Mouse (Mus musculus) liver, postnatal 0 days (tissue): ENCODE data around the gene Ercc1.
A peak's percentile ranks its signal among the peaks of the same experiment; 100 is the strongest.

Experiments used
- CTCF ChIP-seq: sonication (generic); IDR thresholded peaks from 2 replicates; pipeline ENCODE4 v1.5.1; 2016; ENCODE audit warnings: antibody characterized with exemption, low read depth
- EP300 ChIP-seq: IDR thresholded peaks from 2 replicates; pipeline ENCODE4 v1.6.1; 2016; ENCODE audit warnings: antibody characterized with exemption, low read depth, mild to moderate bottlenecking

GRCm38 (mm10) chr7:19295503-19296185, 48.9 kb upstream of the Ercc1 start:
- TF ChIP-seq CTCF (peak; percentile 91), EP300 (no peak)
